Mouse (Mus musculus) layer of hippocampus, adult 2 months (tissue): ENCODE data around the gene Rpl12. TPM values are rescaled to one million over a fixed set of nuclear protein-coding genes. Genes with fewer than 3 reads are reported as not detected.
A peak's percentile ranks its signal among the peaks of the same experiment; 100 is the strongest.
"Not testable (repeated sequence)": the region's sequence is repeated elsewhere in the genome, so short reads cannot be mapped to it uniquely, and the experiment has no call there.

Experiments
- DNase-seq, 2 experiments: peaks; one replicate each; pipeline ENCODE4 v3.0.0; 2022; ENCODE audit warnings: low spot score in 2 of 2
- H3K27ac ChIP-seq: fragments of 200-600 bp; 2 replicates; pipeline ENCODE4 v1.8.1; 2022
- H3K4me3 ChIP-seq: fragments of 200-600 bp; 2 replicates; pipeline ENCODE4 v1.8.1; 2022; ENCODE audit warnings: mild to moderate bottlenecking
- CTCF ChIP-seq: fragments of 200-600 bp; conservative IDR thresholded peaks from 2 replicates; pipeline ENCODE4 v1.8.1; 2022; ENCODE audit warnings: antibody characterized with exemption, mild to moderate bottlenecking, moderate library complexity
- total RNA-seq, 2 experiments: library from RNA; stranded (reverse); gene quantifications; 2 replicates each; pipeline ENCODE4 v1.2.3; 2021

Rpl12 gene
- total RNA-seq, 2 experiments from 2014 or later = 115 to 125 TPM

DNA sequence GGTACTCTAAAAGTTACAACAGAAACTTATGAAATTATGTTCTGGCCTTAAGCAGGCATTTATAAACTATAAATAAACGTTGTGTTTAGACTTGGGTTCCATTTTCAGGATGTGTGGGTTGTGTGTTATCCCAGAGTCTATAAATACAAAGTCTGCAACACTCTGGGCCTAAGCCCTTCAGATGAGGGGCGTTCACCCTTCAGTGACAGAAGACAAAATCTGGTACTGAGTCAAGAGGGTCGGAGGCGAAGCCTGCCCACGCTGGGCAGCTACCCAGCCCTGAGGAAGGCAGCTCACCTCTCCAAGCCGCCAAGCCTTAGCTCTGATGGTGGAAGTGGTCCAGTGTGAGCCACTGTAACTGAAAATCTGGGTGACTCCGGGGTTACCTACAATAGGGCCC lies 40.8 kb downstream of the Rpl12 start:
- TF ChIP-seq CTCF = no peak
- no peak for DNase-seq
- no peak overlapping the region for H3K27ac ChIP-seq

DNA sequence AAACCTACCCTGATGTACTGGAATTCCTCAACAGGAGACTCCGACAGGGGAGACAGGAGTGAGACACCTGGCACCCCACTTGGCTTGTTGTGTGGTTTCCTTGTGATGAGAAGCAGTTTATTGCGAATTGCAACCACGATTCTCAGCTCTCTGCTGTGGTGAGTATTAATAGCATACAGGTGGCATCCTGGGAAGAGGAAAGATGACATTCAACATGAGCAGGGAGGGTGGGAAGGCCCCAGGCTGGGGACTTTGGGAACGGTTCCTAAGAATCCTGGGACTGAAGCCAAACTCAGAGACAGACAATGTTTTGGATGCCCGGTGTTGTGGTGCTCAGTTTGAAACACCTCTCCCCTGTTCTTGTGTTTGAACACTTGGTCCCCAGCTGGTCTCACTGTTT lies 43.7 kb downstream of the Rpl12 start:
- Histone ChIP-seq H3K27ac (no peak overlapping the region), H3K4me3 (no peak overlapping the region)
- no peak for TF ChIP-seq CTCF
- peak; percentile 37 to 40 for DNase-seq

More for the DNA sequence above, 40.8 kb downstream of the Rpl12 start:
- no peak overlapping the region for H3K4me3 ChIP-seq

DNA sequence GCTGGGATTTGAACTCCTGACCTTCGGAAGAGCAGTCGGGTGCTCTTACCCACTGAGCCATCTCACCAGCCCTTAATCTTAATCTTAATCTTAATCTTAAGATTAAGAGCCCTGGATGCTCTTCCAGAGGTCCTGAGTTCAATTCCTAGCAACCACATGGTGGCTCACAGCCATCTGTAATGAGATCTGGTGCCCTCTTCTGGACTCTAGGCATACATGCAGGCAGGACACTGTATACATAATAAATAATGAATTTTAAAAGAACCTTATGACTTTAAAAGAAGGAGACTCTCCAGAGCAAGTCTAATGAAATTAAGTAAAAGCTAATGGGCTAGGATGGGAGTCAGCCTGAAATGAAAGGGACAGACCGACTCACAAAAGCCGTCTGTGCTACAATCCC lies 47.7 kb downstream of the Rpl12 start:
- H3K4me3 ChIP-seq, H3K27ac ChIP-seq, DNase-seq: not testable (repeated sequence)
- TF ChIP-seq CTCF = peak; percentile 72

DNA sequence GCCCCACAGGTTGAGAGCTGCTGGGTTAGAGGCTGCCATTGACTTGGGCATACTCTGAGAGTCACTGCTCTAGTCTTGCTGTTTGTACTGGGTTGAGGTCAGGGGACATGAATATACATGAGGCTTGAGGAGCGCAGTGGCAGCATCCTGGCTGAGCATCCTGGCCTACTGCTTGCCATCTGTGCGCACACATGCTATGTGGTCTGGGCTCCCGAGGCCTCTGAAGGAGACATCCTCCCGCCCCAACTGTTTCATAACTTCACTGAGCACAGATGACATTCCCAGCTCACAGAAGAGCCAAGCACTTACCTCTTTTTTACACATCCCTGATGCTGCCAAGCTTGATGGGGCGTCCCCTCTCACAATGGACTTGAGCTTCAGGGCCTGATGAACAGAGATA lies 53.5 kb downstream of the Rpl12 start:
- DNase-seq = peak; percentile 28 to 52
- TF ChIP-seq CTCF = no peak
- H3K27ac ChIP-seq = no peak overlapping the region
- H3K4me3 ChIP-seq = no peak overlapping the region

Other genes with a start within 250 kb of the Rpl12 start
- gene Cdk9, start 248.5 kb upstream of the Rpl12 start, total RNA-seq = 100 to 1,000 TPM; 115 to 121 TPM
- 10 to 100 TPM; 18.9 to 20.1 TPM for gene Sh2d3c, start 240.5 kb upstream of the Rpl12 start, total RNA-seq
- gene 6330409D20Rik, start 220.5 kb upstream of the Rpl12 start, total RNA-seq = 1 to 10 TPM; 1.4 to 2.9 TPM
- gene Tor2a, start 204.3 kb upstream of the Rpl12 start, total RNA-seq = 10 to 100 TPM; 30.3 to 32.3 TPM
- gene Ttc16, start 185.9 kb upstream of the Rpl12 start, total RNA-seq = under 1 TPM; 0.69 to 0.82 TPM
- gene Ptrh1, start 185.8 kb upstream of the Rpl12 start, total RNA-seq = 1 to 10 TPM; 5.9 to 6.4 TPM
- 1 to 10 TPM in 1 of 2 experiments, not detected in 1; 2.0 TPM for gene Cfap157, start 177.1 kb upstream of the Rpl12 start, total RNA-seq
- gene Stxbp1, start 114.3 kb upstream of the Rpl12 start, total RNA-seq = 100 to 1,000 TPM; 550 to 603 TPM
- gene Fam129b, start 85.4 kb upstream of the Rpl12 start, total RNA-seq = 10 to 100 TPM; 14.5 to 14.9 TPM
- gene Lrsam1, start 55 bp downstream of the Rpl12 start, total RNA-seq = 10 to 100 TPM; 36.8 to 37.9 TPM
- 10 to 100 TPM; 19.1 to 21.7 TPM for gene Slc2a8, start 20.5 kb downstream of the Rpl12 start, total RNA-seq
- gene Garnl3, start 170.1 kb downstream of the Rpl12 start, total RNA-seq = 10 to 100 TPM; 31.7 to 35.2 TPM